Mouse (Mus musculus): ENCODE data around the gene Eya4.

Eya4 gene

GRCm38 (mm10) chr10:23060041-23060693 lies 290.4 kb downstream of the Eya4 start:
- DNase-seq = no peak

GRCm38 (mm10) chr10:23053379-23053915 lies 297.1 kb downstream of the Eya4 start:
- no peak for DNase-seq
